Mouse (Mus musculus) fibroblast of lung, adult 2 months (primary cell): ENCODE measurements around the gene Mgst2.

ENCODE experiments used
- DNase-seq: peaks from one replicate; pipeline ENCODE4 v3.0.0-alpha.2; 2011; ENCODE audit warnings: low read depth

Gene Mgst2

GRCm38 (mm10) chr3:51660060-51660459 is at the start of gene Mgst2:
Mgst2 (plus strand) TSS chr3:51660360.
- no peak for DNase-seq

- peak; percentile 75 for DNase-seq
Observed at GRCm38 (mm10) chr3:51611972-51612371, 48.2 kb upstream of the Mgst2 start.

- no peak for DNase-seq
Observed at GRCm38 (mm10) chr3:51612398-51613356, 47.5 kb upstream of the Mgst2 start.

GRCm38 (mm10) chr3:51614278-51614677 is 45.9 kb upstream of the Mgst2 start:
- DNase-seq = no peak

- DNase-seq = no peak
Observed at GRCm38 (mm10) chr3:51623956-51624355, 36.2 kb upstream of the Mgst2 start.

GRCm38 (mm10) chr3:51627741-51628140 is 32.4 kb upstream of the Mgst2 start:
- DNase-seq = no peak

- no peak for DNase-seq
Observed at GRCm38 (mm10) chr3:51628977-51629376, 31.2 kb upstream of the Mgst2 start.

- no peak for DNase-seq
Observed at GRCm38 (mm10) chr3:51630746-51631145, 29.4 kb upstream of the Mgst2 start.

- DNase-seq = no peak
Observed at GRCm38 (mm10) chr3:51631971-51632370, 28.2 kb upstream of the Mgst2 start.

GRCm38 (mm10) chr3:51634451-51634850 is 25.7 kb upstream of the Mgst2 start:
- no peak for DNase-seq

GRCm38 (mm10) chr3:51635960-51636359 is 24.2 kb upstream of the Mgst2 start:
- DNase-seq = no peak

- no peak for DNase-seq
Observed at GRCm38 (mm10) chr3:51636700-51637099, 23.5 kb upstream of the Mgst2 start.

GRCm38 (mm10) chr3:51637326-51637725 is 22.8 kb upstream of the Mgst2 start:
- no peak for DNase-seq

GRCm38 (mm10) chr3:51638260-51638659 is 21.9 kb upstream of the Mgst2 start:
- no peak for DNase-seq

- DNase-seq = no peak
Observed at GRCm38 (mm10) chr3:51645484-51645883, 14.7 kb upstream of the Mgst2 start.

GRCm38 (mm10) chr3:51646301-51646700 is 13.9 kb upstream of the Mgst2 start:
- DNase-seq = no peak

GRCm38 (mm10) chr3:51647356-51647755 is 12.8 kb upstream of the Mgst2 start:
- DNase-seq = no peak

GRCm38 (mm10) chr3:51648037-51648664 is 12.0 kb upstream of the Mgst2 start:
- no peak for DNase-seq

GRCm38 (mm10) chr3:51649426-51649825 is 10.7 kb upstream of the Mgst2 start:
- DNase-seq = no peak

GRCm38 (mm10) chr3:51649986-51650385 is 10.2 kb upstream of the Mgst2 start:
- DNase-seq = no peak

GRCm38 (mm10) chr3:51651149-51651548 is 9.0 kb upstream of the Mgst2 start:
- DNase-seq = no peak

- peak; percentile 31 for DNase-seq
Observed at GRCm38 (mm10) chr3:51652292-51652691, 7.9 kb upstream of the Mgst2 start.

GRCm38 (mm10) chr3:51652701-51653100 is 7.5 kb upstream of the Mgst2 start:
- DNase-seq = peak; percentile 51
